Mouse (Mus musculus) urinary bladder, postnatal 10 days (tissue): ENCODE measurements around the gene Cacna1c.

Experiments used
- DNase-seq: peaks from one replicate; pipeline ENCODE4 v3.0.0; 2022; ENCODE audit warnings: low spot score

Gene Cacna1c

DNA sequence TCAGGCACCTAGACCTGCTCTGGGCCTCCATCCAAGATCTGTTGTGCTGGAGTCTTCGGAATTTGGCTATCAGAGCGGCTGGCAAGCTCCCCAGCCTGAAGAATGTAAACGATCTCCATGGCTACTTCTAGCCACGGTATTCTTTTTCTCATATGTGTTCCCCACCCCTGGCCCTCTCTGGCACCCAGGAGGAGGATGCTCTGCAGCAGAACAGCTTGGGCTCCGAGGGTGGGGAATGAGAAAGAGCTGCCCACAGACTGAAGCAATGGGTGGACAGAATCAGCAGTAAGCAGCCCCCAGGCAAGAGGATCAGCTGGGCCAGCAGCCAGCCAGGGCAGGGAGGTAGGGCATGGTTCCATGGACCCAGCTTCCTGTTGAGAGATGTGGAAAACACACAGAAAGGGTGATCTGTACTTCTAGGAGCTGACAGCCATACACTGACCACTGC, 404.3 kb downstream of the Cacna1c start:
- DNase-seq, result no peak

DNA sequence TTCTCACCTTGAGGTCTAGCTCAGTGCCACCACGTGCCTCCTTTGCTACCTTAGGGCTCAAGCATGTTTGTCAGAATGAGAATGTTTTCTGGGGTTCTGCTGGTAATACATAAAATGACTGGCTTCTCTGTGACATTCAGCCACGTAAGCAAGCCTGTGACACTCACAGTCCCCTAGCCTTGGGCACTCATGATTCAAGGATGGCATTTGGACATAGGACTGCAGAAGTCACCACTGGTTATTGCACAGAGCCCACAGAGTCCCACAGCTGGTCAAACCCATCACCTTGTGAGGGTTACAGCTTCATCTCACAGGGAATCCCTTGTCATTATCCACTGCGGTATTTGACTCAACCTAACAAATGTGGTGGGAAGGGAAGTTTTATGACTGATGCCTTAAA, 408.3 kb downstream of the Cacna1c start:
- DNase-seq, result no peak

DNA sequence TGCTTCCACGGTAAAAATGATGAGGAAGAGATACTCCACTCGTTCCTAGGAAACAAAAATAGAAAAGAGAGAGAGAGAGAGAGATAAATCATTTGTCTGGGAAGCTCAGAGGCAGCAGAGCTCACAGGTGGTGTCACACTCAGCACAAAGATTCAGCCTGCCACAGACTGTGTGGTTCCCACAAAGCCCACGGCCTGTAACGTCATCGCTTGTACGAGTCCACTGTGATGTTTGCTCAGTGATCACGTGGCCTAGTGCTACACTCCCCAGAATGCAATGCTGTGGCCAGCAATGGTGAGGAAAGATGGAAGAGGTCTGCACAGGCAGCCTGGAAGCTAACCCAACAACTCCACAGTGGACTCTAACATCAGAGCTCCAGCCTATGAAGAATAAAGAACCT, 415.9 kb downstream of the Cacna1c start:
- DNase-seq, result no peak

DNA sequence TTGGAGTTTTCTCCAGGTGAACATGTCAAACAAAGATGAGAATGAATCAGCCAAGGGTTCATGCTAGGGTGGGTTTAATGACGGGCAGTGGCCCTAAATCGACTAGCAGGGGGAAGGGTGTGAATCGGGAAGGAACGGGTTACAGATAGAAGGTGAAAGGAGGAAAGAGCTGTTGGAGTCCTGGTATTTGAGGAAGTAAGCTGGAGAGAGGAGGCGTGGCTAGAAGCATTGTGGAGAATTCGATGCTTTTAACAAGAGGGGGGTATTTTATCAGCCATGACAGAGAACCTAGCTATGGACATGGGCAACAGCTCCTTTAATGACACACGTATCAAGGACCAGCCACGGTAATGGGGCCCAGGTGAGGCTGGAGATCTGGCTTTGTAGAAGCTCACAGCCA, 417.0 kb downstream of the Cacna1c start:
- DNase-seq, result no peak

DNA sequence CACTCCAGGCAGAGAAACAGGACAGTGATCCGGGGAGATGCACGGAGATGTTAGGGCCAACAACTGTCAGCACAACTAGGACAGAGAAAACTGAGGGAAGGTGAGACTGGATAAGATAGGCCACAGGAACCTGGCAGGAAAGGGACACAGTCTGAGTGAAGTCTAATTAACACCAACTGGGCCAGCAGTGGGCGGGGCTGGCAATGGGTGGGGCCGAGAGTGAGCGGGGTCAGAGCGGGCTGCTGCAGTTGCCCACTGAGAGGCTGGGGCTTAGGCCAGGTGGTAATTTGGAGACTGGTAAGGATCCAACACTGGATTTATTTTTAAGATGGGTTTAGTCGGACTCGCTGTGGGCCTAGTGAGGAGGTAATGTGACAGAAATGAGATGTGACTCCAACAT, 418.8 kb downstream of the Cacna1c start:
- DNase-seq, result no peak

DNA sequence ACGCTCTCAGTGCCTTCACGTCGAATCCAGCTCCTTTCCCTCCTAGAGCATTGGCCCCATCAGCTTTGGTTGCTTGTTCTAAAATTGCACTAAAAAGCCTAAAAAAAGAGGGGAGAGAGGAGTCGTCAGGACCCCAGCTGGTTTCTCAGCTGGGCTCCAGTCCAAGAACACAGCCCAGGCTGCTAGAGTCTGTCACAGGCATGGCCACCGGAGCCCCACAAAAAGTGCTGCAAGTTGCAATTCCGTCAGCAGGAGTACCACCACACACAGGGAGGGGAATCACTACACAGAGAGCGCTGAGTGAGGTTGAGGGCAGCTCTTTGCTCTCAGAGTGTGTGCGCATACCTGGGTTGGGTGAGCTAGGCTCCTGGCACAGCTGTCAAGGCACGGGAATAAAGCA, 419.8 kb downstream of the Cacna1c start:
- no peak for DNase-seq

DNA sequence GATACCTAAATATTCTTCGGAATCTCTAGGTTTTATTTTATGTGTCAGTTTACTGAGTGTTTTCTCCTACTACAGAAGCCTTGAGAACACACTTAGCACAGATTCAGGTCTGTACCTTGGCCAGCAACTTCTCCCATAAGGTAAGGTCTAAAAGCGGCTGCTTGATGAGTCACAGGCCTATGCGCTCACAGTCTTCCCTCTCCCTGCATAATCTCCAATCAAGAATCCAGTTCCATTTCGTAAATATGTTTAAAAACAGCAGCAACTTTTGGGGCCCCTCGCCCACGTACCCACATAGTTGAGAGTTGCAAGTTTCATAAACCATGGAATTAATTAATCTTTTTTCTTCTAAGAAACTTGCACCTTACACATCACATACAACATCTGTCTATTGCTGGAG, 423.6 kb downstream of the Cacna1c start:
- DNase-seq, result no peak

DNA sequence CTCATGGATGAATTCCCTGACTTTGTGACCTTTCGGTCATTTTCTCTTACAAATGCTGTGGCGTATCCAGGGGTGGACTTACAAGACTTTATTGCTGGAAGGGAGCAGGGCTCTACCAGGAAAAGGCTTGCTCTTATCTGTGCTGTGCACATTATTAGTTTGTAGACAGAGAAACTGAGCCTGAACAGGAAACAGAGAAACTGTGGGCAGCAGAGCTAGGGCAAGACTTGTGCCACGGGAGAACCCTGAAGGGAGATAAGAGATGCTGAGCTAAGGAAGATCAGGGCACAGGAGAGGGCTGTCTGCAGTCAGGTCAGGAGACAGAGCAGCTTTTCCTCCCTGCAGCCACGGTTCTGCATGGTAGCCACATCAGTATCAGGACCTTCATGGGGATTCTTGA, 425.1 kb downstream of the Cacna1c start:
- no peak for DNase-seq

DNA sequence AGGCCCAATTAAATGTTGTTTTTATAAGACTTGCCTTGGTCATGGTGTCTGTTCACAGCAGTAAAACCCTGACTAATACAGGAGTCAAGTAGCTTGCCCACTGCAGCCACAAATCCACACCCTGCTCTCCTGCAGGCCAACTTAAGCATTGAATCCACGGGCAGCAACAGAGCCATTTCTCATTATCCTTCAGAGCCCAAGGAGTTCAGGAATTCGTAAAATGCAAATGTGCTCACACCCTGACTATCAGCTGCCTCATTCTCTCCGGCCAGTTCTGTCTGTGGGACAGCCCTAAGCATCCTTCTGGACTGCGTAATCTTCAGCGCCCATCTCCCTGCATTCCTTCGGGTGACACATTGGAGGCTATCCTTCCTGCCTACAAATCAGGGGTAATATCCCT, 425.8 kb downstream of the Cacna1c start:
- no peak for DNase-seq

DNA sequence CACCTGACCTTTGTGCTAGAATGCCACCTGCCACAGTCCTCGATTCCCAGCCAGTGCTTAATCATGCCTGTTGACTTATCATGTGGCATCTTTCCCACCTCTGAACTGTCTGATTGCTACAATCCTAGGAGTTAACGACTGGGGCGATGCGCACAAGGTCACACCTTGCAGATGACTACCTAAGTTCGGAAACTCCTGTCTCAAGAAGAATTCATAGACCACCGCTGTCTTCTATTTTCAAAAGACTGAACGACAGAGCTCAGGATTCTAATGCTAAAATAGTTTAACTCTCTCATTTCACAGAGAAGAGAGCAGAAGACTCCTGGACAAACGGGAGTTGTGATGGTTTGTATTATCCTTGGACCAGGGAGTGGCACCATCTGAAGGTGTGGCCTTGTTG, 426.4 kb downstream of the Cacna1c start:
- no peak for DNase-seq

DNA sequence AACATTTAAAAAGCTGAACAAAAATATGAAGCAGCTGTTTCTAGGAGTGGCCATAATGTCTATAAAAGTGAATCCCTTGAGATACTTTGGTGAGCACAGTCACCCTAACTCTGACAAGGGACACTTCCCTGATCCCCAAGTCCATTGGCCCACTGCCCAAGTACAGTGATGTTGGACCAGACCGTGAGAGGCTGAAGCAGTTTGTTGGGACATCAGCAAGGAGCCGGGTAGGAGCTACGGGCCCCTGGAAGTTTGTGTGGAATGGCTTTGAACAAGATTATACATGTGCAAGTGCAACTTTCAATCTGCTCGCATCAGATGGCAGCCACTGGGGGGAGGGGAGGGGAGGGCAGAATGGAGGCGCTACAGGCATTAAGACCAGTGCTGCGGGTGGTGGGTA, 428.5 kb downstream of the Cacna1c start:
- no peak for DNase-seq

DNA sequence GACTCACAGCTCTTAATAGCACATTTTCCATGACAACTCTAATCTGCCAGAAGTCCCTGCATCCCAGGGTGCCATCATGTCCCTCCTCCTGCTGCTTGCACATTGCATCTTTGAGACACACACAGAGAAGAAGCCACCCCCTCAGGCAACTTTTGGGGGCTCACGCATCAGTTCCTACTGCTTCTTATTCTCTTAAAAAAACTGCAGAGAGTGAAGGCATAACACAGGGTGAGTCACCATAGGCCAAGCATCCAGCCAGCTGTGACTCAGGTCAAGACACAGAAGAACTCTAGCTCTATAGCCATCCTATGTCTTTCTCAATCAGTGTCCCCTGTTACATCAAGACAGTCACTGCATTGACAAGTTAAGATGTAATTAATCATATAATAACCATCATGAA, 431.0 kb downstream of the Cacna1c start:
- no peak for DNase-seq

DNA sequence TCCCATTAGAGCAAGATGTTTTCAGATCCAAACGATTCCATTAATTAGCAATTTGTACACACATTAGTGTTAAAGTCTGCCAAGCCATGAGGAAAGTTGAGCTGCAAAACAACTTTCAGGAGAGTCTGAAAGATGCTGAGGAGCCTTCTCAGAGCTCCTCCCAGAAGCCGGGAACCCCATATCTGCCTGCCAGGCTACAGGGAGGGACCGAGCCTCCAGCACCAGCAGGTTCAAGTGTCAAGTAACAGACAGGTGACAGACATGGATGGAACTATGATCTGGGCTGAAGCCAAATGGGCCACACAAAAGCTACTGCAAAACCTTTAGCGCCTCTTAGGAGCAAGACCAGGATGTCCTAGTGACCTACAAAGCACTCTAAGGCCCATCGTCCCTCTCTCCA, 437.2 kb downstream of the Cacna1c start:
- DNase-seq, result no peak

DNA sequence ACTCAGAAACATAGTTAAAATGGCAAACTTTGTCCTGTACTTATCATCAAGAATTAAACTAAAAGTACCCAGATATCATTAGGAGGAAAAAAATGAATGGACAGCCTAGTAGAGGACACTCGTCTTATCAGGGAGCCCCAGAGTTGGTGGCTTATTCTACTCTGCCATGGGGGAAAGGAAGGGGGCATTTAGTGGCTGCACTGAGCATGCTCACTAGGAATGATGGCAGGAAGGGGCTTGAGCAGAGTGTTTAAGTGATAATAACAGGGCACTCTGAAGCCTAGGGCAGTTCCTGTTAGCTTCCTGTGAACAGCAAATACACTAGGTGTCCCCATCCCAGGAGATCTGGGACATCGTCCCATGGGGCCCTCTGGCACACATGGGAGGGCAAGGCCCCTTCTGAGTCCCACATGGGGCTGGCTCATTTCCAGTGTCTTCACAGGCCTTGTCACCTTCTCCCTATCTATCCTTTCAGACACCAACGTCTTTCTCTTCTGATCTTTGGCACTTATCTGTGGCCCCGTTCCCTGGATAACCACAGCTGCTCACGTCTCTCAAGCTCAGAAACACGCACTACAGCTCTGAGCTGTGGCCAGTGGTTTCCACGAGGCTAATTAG, 437.8 kb downstream of the Cacna1c start:
- DNase-seq, result no peak

DNA sequence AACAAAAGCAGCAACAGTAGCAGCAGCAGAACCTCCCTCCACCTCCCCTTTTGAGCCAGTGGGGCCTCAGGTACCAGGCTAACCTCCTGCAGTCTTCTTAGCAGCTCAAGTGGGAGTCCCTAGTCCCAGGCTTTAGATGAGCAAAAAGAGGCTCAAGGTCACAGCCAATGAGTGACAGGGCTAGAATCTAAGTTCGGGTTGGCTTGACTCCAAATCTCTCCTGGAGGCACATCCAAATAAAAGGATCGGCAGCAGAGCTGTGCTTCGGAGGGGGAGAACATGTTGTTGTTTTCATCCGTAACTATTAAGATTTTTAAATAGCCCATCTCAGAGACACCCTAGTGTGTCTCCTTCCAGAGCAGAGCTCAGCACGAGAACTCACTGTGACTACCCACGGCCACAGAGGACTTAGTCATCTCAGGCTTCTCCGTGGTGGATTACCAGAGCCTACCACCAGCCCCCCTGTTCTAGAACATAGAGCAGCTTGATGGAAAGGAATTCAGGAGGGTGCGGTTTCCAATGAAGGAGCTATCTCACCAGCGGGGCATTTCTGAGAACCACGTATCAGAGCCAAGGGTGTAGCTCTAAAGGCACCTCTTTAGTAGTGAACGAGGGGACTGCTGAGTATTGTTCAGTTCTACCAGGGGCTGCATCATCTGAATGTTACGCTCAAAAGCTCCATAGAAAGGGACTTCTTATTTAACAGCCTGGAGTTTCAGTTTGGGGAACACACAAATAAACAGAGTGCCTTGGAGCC, 438.5 kb downstream of the Cacna1c start:
- DNase-seq, result no peak

DNA sequence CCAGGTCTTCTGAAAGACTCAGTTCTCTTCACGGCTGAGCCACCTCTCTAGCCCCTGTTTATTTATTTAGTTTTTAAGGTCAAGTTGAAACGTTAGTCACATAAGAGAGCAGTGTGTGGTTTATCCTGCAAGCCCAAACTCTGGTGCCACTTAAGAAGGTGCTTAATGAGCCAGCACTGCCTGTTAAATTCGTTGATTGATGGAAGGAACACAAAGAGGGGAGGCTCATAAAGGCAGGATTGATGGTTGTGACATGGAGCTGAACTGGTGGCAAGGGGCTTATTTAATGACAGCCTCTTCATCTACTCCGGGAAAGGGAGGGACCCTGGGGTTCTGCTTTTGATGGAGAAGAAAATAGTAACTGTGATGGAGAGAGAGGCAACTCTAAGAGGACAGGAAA, 439.7 kb downstream of the Cacna1c start:
- no peak for DNase-seq

DNA sequence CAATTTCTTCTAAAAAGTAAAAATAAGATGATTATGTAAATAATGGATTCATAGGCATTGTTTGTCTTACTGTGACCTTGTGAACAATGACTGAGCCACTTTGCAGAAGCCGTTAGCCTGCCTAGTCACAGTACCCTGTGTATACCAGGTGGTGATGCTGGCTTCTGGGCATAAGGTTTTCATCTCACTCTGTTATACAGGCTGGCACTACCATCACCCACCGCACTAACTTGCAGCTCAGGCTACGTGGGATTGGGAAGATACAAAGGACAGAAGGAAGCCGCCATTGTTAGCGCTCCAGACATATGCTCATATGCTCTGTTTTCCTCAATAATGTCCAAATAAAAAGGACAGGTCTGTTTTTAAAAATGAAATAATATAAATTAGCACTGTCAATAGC, 440.4 kb downstream of the Cacna1c start:
- DNase-seq, result no peak

DNA sequence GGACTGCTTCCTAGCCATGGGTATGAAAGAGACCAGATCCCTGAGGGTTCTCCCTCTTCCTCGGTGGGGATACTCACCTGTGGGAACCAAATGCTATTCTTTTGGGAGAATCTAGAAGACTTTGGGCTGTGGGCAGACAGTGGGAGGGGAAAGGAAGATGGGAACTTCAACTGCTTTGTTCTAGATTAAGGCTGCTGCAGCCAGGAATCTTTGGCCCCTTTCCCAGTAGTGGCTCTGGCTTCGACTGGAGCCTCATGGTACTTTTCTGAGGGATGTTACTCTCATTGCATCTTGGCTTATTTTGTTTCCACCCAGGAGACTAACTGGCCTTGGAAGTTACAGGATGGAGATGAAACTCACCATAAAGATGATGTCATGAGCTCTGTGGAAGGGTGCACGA, 441.8 kb downstream of the Cacna1c start:
- DNase-seq, result no peak

DNA sequence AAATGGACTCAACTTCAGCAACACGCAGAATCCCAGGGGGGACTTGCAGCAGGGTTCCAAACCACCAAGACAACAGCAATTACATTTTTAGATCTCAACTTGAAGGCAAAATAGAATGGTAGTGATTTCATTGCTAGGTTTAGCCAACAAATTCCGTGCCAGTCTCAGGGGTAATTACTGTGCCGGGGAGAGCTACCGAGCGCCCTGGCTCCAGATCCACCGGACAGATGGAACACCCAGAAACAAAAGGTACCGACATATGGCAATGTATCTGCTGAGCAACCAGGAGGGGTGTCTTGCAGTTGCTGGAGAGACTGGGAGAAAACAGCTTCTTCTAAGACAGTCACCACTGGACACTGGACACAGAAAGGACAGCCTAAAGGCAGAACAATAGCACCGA, 442.4 kb downstream of the Cacna1c start:
- DNase-seq, result no peak

DNA sequence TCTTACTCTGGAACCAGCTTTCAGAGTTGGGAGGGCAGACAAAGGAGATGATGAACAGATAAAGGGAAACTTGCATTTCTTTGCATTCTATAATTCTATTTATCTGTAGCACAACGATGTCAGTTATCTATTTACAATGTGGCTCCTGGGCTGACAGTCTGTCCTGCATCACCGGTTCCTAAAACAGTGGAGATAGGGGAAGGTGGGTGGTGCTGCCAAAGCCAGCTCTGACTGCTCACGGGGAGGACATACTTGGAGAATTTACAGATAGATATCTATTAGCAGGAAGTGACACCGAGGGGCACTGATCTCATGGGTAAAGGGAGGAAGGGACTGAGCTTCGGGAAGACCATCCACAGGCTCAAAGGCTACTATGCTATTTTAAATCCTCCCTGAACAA, 443.2 kb downstream of the Cacna1c start:
- no peak for DNase-seq

DNA sequence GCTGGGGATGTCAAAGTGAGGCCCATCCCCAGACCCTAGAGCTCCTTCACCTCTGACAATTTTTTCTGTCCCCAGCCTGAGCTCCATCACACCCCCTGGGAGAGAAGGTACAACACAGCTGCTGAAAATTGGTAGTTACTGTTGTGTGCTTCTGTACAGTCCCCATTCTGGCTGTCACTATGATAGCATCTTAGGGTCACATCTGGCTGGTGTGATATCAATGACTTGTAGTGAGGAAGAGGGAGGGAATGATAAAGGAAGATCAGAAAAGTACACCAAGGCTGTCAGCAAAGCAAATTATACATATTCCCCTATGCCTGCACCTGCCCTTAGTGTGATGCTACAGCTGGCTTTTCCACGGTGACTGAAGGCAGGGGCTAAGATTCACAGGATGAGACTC, 446.9 kb downstream of the Cacna1c start:
- DNase-seq, result no peak

DNA sequence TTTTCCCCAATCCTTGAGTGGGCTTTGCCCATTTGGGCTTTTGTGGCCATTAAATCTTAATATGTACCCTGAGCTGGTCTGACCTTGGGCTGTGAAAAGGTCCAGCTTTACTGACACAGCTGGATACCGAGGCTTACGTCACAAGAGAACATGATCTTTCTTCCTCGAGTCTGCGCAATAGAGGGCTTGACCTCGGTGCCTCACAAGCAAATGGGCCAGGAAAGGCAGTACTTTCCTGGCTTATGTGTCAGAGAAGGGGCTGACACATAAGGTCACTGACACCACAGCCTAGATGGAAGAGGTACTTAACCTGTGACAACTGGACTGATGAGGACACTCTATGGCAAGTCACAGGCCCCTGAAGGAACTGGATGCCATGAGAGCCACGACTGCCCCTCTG, 453.5 kb downstream of the Cacna1c start:
- DNase-seq, result no peak

DNA sequence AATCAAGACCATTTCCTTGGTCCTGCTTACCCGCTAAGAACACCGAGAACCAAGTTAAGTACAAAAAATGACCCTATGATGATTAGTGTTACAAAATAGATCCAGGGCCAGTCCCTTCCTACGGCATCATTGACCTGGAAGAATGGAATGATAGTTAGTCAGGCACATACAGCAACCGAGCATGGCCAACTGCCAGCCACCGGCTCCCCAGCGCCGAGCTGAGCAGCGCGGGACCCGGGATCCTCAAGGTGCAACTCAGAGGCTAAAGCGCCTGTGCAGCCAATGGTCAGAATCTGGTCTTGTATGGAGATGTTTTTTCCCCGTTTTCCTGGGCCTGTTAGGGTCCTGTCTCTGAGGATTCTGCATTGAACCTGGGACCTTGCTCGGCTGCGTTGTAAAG, 454.4 kb downstream of the Cacna1c start:
- no peak for DNase-seq

DNA sequence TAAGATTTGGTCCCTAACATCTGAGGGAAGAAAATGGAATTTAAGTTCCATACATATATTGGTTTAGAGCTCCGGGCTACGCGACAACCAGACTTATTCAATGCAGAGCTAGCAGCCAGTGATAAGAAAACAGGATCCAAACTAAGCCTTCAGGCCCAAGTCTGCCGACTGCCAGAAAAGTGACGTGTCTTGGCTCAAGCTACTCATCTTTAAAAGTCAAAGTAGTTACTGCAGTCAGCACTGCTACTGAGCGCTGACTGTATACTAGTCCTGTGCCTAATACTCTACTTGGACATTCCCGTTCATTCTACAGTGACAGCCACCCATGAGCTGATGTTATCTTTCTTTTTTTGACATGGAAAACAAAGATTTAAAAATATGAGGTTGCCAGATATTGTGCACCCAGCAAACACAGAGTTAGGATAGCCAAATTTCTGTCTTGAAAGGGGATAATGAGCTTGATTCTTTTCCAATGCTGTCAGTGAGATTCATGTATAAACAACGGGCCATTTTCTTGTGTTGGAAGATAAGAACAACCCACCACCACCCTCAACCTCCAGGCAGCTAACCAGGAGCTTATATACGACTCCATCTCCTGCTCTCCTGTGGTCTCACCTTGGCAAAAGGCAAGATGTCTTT, 456.1 kb downstream of the Cacna1c start:
- no peak for DNase-seq
